Mouse (Mus musculus) ES-E14 (cell line): ENCODE measurements around the gene Edaradd.

ENCODE experiments used
- CHD2 ChIP-seq: IDR thresholded peaks from 2 replicates; pipeline ENCODE4 v1.6.1; 2014; ENCODE audit warnings: mild to moderate bottlenecking, low read depth, low read length, inconsistent platforms
- HCFC1 ChIP-seq: IDR thresholded peaks from 2 replicates; pipeline ENCODE4 v1.6.1; 2012; ENCODE audit warnings: low read length, inconsistent platforms, borderline replicate concordance; ENCODE audit not compliant: insufficient read depth
- MAFK ChIP-seq: IDR thresholded peaks from 2 replicates; pipeline ENCODE4 v1.6.1; 2014; ENCODE audit warnings: mild to moderate bottlenecking, low read depth, low read length, inconsistent platforms; ENCODE audit not compliant: insufficient read depth
- ZC3H11A ChIP-seq: IDR thresholded peaks from 2 replicates; pipeline ENCODE4 v1.6.1; 2012; ENCODE audit warnings: low read depth, mild to moderate bottlenecking, inconsistent platforms, low read length, borderline replicate concordance
- ZNF384 ChIP-seq: IDR thresholded peaks from 2 replicates; pipeline ENCODE4 v1.6.1; 2012; ENCODE audit warnings: low read depth, low read length, inconsistent platforms

DNA sequence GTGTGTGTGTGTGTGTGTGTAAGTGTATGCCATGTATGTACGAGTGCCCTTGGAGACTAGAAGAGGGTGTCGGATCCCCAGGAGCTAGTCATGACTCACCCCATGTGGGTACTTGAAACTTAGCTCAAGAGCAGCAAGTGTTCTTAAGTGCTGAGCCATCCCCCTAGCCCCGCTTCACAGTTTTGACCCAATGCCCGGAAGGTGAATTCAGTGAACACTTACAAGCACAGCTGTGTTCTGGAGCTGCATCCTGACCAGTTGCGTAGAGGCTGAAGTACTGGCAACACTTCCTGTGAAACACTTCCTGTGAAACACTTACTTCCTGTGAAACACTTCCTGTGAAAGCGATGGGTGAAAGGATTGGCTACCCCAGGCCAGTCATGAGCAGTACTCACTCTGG, 45.0 kb downstream of the Edaradd start:
- TF ChIP-seq ZC3H11A: no peak
- TF ChIP-seq HCFC1: no peak
- TF ChIP-seq ZNF384: no peak
- TF ChIP-seq CHD2: no peak
- no peak for TF ChIP-seq MAFK
